Mouse (Mus musculus): Measurements from ENCODE around the gene Ctnnd2.

- TF ChIP-seq EP300 (IDR thresholded peaks at IDR 0.05; ENCODE audit: low read depth), result no peak
- TF ChIP-seq CTCF (IDR thresholded peaks at IDR 0.05; ENCODE audit: low read depth), result no peak
Observed at GRCm38 (mm10) chr15:30974991-30975775, 802.8 kb downstream of the Ctnnd2 start.

Measured in liver, postnatal 0 days (tissue).